In genomic region chr8:128685507-128686428, GRCm38 (mm10) we compare ENCODE assay signal across 7 mouse cellular contexts. TPM values are rescaled to one million over a fixed set of nuclear protein-coding genes. Genes with fewer than 3 reads are reported as not detected.
DNase-seq lines count a peak whose midpoint lies in the region; ATAC-seq lines count a peak whose summit lies in the region.

Gene Itgb1, plus strand, starts transcription at chr8:128685654.

- H3K4me2 ChIP-seq in embryonic facial prominence, embryonic 11.5 days (ENCODE audit: low read depth, low read length): peak within 1 kb of the TSS; percentile 64
- peak within 1 kb of the TSS; percentile 63 for H3K4me2 ChIP-seq in midbrain, embryonic 11.5 days

- WGBS in embryonic facial prominence, embryonic 11.5 days: 0% methylated on average over 103 of the region's 113 CpGs
- WGBS in midbrain, embryonic 11.5 days: under 1% methylated on average over 106 of the region's 113 CpGs

- no peaks in the 10 kb centered on the region for H3K9me3 ChIP-seq in embryonic facial prominence, embryonic 11.5 days (replicated peaks; ENCODE audit: control insufficient read depth, low read length)
- H3K9me3 ChIP-seq in midbrain, embryonic 11.5 days (ENCODE audit: control insufficient read depth, low read length): no peaks in the 10 kb centered on the region

- peak within 1 kb of the TSS; percentile 98 for H3K27ac ChIP-seq in embryonic facial prominence, embryonic 11.5 days (replicated peaks; ENCODE audit: low read depth, low read length)
- peak within 1 kb of the TSS; percentile 98 for H3K27ac ChIP-seq in midbrain, embryonic 11.5 days (ENCODE audit: low read depth, low read length)

- no peaks in the 10 kb centered on the region for H3K4me1 ChIP-seq in embryonic facial prominence, embryonic 11.5 days (ENCODE audit: control insufficient read depth, insufficient read depth, low read length)
- H3K4me1 ChIP-seq in midbrain, embryonic 11.5 days (ENCODE audit: control insufficient read depth, insufficient read depth, low read length): peaks cover 15% of the 10 kb centered on the region

- peak within 1 kb of the TSS; percentile 93 for H3K4me3 ChIP-seq in embryonic facial prominence, embryonic 11.5 days (ENCODE audit: low read depth, low read length)
- H3K4me3 ChIP-seq in midbrain, embryonic 11.5 days (ENCODE audit: low read depth, low read length): peak within 1 kb of the TSS; percentile 90

- peak; percentile 96 for DNase-seq in adrenal gland, postnatal 25 days
- DNase-seq in embryonic facial prominence, embryonic 11.5 days (ENCODE audit: low spot score): peak; percentile 95
- peak; percentile 92 for DNase-seq in kidney, adult 11 months
- peak; percentile 99 for DNase-seq in left cerebral cortex, postnatal 4 days
- DNase-seq in midbrain, embryonic 11.5 days (ENCODE audit: low spot score, missing footprints): peak; percentile 99
- peak; percentile 91 for DNase-seq in skeletal muscle tissue, adult 2 months (ENCODE audit: low read depth, low spot score)

- peak; percentile 94 for ATAC-seq in embryonic facial prominence, embryonic 11.5 days (replicated peaks; ENCODE audit: insufficient number of reproducible peaks, low FRiP score, low TSS enrichment, low read depth)
- ATAC-seq in granulocyte monocyte progenitor cell, adult 5-6 weeks (replicated peaks; ENCODE audit: poor library complexity, severe bottlenecking): peak; percentile 82
- ATAC-seq in midbrain, embryonic 11.5 days (ENCODE audit: low FRiP score): peak; percentile 95

- intact Hi-C loops in left cerebral cortex, postnatal 4 days (cut with DNase I): no loop called here

- H3K9ac ChIP-seq in embryonic facial prominence, embryonic 11.5 days (replicated peaks; ENCODE audit: low read length): peak within 1 kb of the TSS; percentile 98
- peak within 1 kb of the TSS; percentile 98 for H3K9ac ChIP-seq in midbrain, embryonic 11.5 days (ENCODE audit: low read length)

- H3K27me3 ChIP-seq in embryonic facial prominence, embryonic 11.5 days (ENCODE audit: control insufficient read depth, insufficient read depth, low read length): no peaks in the 10 kb centered on the region
- no peaks in the 10 kb centered on the region for H3K27me3 ChIP-seq in midbrain, embryonic 11.5 days (ENCODE audit: control insufficient read depth, insufficient read depth, low read length)

- H3K36me3 ChIP-seq in embryonic facial prominence, embryonic 11.5 days (replicated peaks; ENCODE audit: control insufficient read depth, insufficient read depth, low read depth, low read length): no peaks in the 10 kb centered on the region
- H3K36me3 ChIP-seq in midbrain, embryonic 11.5 days (ENCODE audit: control insufficient read depth, insufficient read depth, low read length): no peaks in the 10 kb centered on the region

RNA-seq across cellular contexts. Expression of gene Itgb1, which starts in this region (rescaled TPM):
- total RNA-seq in adrenal gland, postnatal 25 days (2021): 286 and 300 TPM in 2 replicates
- polyA plus RNA-seq in embryonic facial prominence, embryonic 11.5 days (2014; fragmentation: Nextera tagmentation; extraction: Ambion mirVana): 233 and 253 TPM in 2 replicates
- 56.3 and 74.5 TPM in 2 replicates for total RNA-seq in granulocyte monocyte progenitor cell, adult 5-6 weeks (2014; fragmentation: Nextera tagmentation)
- 164 and 176 TPM in 2 replicates for total RNA-seq in granulocyte monocyte progenitor cell, adult 5-6 weeks (2017)
- total RNA-seq in left cerebral cortex, postnatal 4 days (2021): 10 to 100 TPM; 80.8 to 85.5 TPM
- polyA plus RNA-seq in midbrain, embryonic 11.5 days (2014; fragmentation: Nextera tagmentation; extraction: Ambion mirVana): 165 and 188 TPM in 2 replicates

Comparison
In these comparisons a context has a peak if more than half of its experiments do, and no peak if none do; other contexts are left out.
1. Peak in every context shown above with its lines: DNase-seq, ATAC-seq, H3K4me3 ChIP-seq and H3K27ac ChIP-seq.